Mouse (Mus musculus) heart, embryonic 15.5 days (tissue): ENCODE data around the gene Immp2l. TPM values are rescaled to one million over a fixed set of nuclear protein-coding genes. Genes with fewer than 3 reads are reported as not detected.

Experiments
- ATAC-seq: fragments of 200-750 bp; cut with Nextera tagmentation; replicated peaks from 2 replicates; pipeline ENCODE4 v1.8.0; 2017; ENCODE audit warnings: low read depth, moderate TSS enrichment; ENCODE audit not compliant: insufficient number of reproducible peaks, insufficient read depth, low FRiP score
- H3K27ac ChIP-seq: fragments of 300-500 bp; sonication (generic); 2 replicates; pipeline ENCODE4 v1.5.1; 2015; ENCODE audit warnings: mild to moderate bottlenecking, inconsistent platforms
- H3K27me3 ChIP-seq: fragments of 300-500 bp; sonication (generic); 2 replicates; pipeline ENCODE4 v1.6.1; 2015; ENCODE audit warnings: inconsistent platforms
- H3K36me3 ChIP-seq: fragments of 300-500 bp; sonication (generic); 2 replicates; pipeline ENCODE4 v1.6.1; 2015; ENCODE audit warnings: mild to moderate bottlenecking, inconsistent platforms
- H3K4me1 ChIP-seq: fragments of 300-500 bp; sonication (generic); replicated peaks from 2 replicates; pipeline ENCODE4 v1.6.1; 2015; ENCODE audit warnings: inconsistent platforms
- H3K4me2 ChIP-seq: fragments of 300-500 bp; sonication (generic); 2 replicates; pipeline ENCODE4 v1.6.1; 2015; ENCODE audit warnings: inconsistent platforms, mild to moderate bottlenecking, moderate library complexity
- H3K4me3 ChIP-seq: fragments of 300-500 bp; sonication (generic); 2 replicates; pipeline ENCODE4 v1.5.1; 2015; ENCODE audit warnings: mild to moderate bottlenecking, inconsistent platforms
- H3K9ac ChIP-seq: fragments of 300-500 bp; sonication (generic); 2 replicates; pipeline ENCODE4 v1.6.1; 2015; ENCODE audit warnings: mild to moderate bottlenecking, inconsistent platforms
- H3K9me3 ChIP-seq: fragments of 300-500 bp; sonication (generic); replicated peaks from 2 replicates; pipeline ENCODE4 v1.6.1; 2016; ENCODE audit warnings: inconsistent platforms
- WGBS: fragments of 180-500 bp; shearing (Covaris S2); methylation state at CpG from one replicate; pipeline ENCODE4 v1.1.7; 2015; ENCODE audit warnings: mixed read lengths; 5-methylcytosine and 5-hydroxymethylcytosine counted together
- polyA plus RNA-seq: library from polyadenylated mRNA; unstranded; fragments of >200 nt; fragmentation: Nextera tagmentation; extraction: Ambion mirVana; gene quantifications from 2 replicates; pipeline ENCODE4 v1.2.1, GENCODE M21; 2015

The Immp2l gene
- polyA plus RNA-seq, 1 experiment from 2014 or later, result 8.3 TPM

DNA sequence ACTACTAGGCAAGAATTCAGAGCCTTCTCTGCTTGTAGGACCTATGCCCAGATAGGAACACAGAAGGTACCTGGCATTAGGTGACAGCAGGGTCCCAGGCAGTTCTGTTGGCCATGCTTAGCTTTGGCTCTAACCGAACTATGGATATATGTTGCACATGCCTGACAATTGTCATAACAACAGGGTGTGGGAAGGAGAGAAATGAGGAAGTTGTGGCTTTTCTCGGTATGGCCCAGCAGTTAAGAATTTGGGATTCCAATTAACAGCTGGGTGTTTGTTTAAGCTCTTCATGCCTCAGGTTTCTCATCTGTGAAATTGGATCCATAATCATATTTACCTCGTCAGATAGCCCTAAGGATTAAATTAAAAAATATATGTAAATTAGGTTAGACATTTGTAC lies 854.6 kb downstream of the Immp2l start:
- 70% methylated on average over 3 of the region's 3 CpGs for WGBS
- no peak for ATAC-seq
- no peaks in the 10 kb centered on the region for H3K27me3 ChIP-seq
- H3K9me3 ChIP-seq, result no peaks in the 10 kb centered on the region
- H3K4me1 ChIP-seq, result 0 out of 2 replicates have a peak, but pooled peaks cover 2% of the 10 kb centered on the region
- no peak overlapping the region for H3K9ac ChIP-seq
- H3K4me2 ChIP-seq, result no peak overlapping the region
- no peak overlapping the region for H3K4me3 ChIP-seq
- no peak overlapping the region for H3K27ac ChIP-seq
- H3K36me3 ChIP-seq, result no peaks in the 10 kb centered on the region

GRCm38 (mm10) chr12:41878972-41879371 lies 855.1 kb downstream of the Immp2l start:
- WGBS, result 88% methylated on average over 1 of the region's 1 CpGs
- no peaks in the 10 kb centered on the region for H3K36me3 ChIP-seq
- H3K4me3 ChIP-seq, result no peak overlapping the region
- no peaks in the 10 kb centered on the region for H3K9me3 ChIP-seq
- 0 out of 2 replicates have a peak, but pooled peaks cover 2% of the 10 kb centered on the region for H3K4me1 ChIP-seq
- no peak overlapping the region for H3K27ac ChIP-seq
- ATAC-seq, result no peak
- H3K27me3 ChIP-seq, result no peaks in the 10 kb centered on the region
- H3K9ac ChIP-seq, result no peak overlapping the region
- H3K4me2 ChIP-seq, result no peak overlapping the region

DNA sequence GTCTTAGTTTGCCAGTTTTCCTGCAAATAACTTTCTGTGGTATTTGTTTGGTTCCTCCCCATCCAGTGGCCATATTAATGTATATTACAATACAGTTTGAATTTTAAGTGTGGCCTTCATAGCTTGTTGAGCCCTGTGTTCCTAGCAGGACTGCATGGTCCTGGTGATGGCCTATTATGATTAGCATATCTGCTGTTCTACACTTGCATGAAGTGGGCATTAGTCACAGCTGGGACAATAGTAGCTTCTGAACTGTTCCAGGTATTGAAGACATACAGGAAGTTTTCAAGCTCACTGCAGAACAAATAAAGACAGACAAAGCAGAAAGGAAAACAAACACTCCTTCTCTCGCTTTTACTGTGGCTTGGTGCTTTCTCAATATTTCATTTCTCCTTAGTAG lies 855.5 kb downstream of the Immp2l start:
- Histone ChIP-seq H3K4me3 (no peak overlapping the region), H3K27me3 (no peaks in the 10 kb centered on the region), H3K9me3 (no peaks in the 10 kb centered on the region), H3K4me1 (0 out of 2 replicates have a peak, but pooled peaks cover 2% of the 10 kb centered on the region), H3K27ac (no peak overlapping the region), H3K36me3 (no peaks in the 10 kb centered on the region), H3K9ac (no peak overlapping the region), H3K4me2 (no peak overlapping the region)
- ATAC-seq, result no peak
- 70% methylated on average over 1 of the region's 1 CpGs for WGBS

- 41% methylated on average over 3 of the region's 3 CpGs for WGBS
Observed at GRCm38 (mm10) chr12:41880833-41881232, 856.9 kb downstream of the Immp2l start.

DNA sequence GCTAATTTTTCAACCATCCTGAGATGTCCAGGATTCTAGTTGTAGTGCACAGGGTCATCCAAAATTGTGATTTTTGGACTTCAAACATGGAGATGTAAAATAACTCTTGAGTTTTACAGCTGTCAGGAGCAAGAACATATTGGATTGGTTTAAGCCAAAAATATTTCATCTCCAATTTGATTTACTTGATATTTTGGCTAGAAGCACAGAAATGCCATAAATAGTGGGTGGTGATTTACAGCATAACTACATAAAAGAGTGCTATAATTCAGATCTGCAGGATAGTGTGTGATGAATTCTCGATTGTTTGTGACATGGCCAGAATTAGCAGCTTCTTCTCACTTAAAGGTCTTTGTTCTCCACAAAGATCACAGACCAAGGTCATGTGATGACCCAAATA lies 884.1 kb downstream of the Immp2l start:
- H3K9me3 ChIP-seq, result no peaks in the 10 kb centered on the region
- ATAC-seq, result no peak
- no peaks in the 10 kb centered on the region for H3K36me3 ChIP-seq
- H3K4me3 ChIP-seq, result no peak overlapping the region
- H3K4me2 ChIP-seq, result no peak overlapping the region
- H3K27ac ChIP-seq, result no peak overlapping the region
- WGBS, result 69% methylated on average over 1 of the region's 1 CpGs
- no peaks in the 10 kb centered on the region for H3K4me1 ChIP-seq
- H3K9ac ChIP-seq, result no peak overlapping the region
- no peaks in the 10 kb centered on the region for H3K27me3 ChIP-seq

More at GRCm38 (mm10) chr12:41880833-41881232, 856.9 kb downstream of the Immp2l start:
- no peaks in the 10 kb centered on the region for H3K27me3 ChIP-seq
- no peak overlapping the region for H3K4me3 ChIP-seq
- no peak overlapping the region for H3K4me2 ChIP-seq
- 0 out of 2 replicates have a peak, but pooled peaks cover 2% of the 10 kb centered on the region for H3K4me1 ChIP-seq
- no peak overlapping the region for H3K27ac ChIP-seq
- no peak for ATAC-seq
- no peaks in the 10 kb centered on the region for H3K9me3 ChIP-seq
- no peak overlapping the region for H3K9ac ChIP-seq
- no peaks in the 10 kb centered on the region for H3K36me3 ChIP-seq

- Histone ChIP-seq H3K36me3 (no peaks in the 10 kb centered on the region), H3K4me2 (no peak overlapping the region), H3K9me3 (no peaks in the 10 kb centered on the region), H3K27ac (no peak overlapping the region), H3K27me3 (no peaks in the 10 kb centered on the region), H3K4me1 (no peaks in the 10 kb centered on the region), H3K4me3 (no peak overlapping the region), H3K9ac (no peak overlapping the region)
- WGBS, result 78% methylated on average over 3 of the region's 3 CpGs
- ATAC-seq, result no peak
Observed at GRCm38 (mm10) chr12:41911626-41912025, 887.7 kb downstream of the Immp2l start.

DNA sequence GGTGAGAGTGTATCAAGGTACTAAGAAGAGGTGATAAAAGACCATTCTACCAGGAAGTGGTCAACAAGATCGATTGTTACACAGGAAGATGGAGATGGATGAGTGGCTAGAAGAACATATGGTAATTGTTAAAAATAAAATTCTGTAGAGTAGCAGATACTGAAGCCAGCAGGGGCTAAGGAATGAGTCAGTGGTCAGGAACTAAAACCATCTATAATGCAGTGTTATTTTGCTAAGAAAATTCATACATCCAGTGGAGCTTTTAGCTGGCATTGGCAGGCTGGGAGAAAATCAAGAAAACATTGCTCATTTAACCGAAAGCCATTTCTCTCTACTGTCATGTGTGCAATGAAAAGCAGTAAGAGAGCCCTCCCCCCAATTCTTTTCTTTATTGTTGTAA lies 913.9 kb downstream of the Immp2l start:
- Histone ChIP-seq H3K36me3 (no peaks in the 10 kb centered on the region), H3K4me1 (no peaks in the 10 kb centered on the region), H3K9me3 (no peaks in the 10 kb centered on the region), H3K27me3 (no peaks in the 10 kb centered on the region), H3K9ac (no peak overlapping the region), H3K4me3 (no peak overlapping the region), H3K4me2 (no peak overlapping the region), H3K27ac (no peak overlapping the region)
- ATAC-seq, result no peak
- WGBS, result 79% methylated on average over 2 of the region's 2 CpGs

GRCm38 (mm10) chr12:41941853-41942252 lies 918.0 kb downstream of the Immp2l start:
- no peak overlapping the region for H3K4me2 ChIP-seq
- WGBS, result 80% methylated on average over 5 of the region's 5 CpGs
- no peaks in the 10 kb centered on the region for H3K36me3 ChIP-seq
- no peak overlapping the region for H3K27ac ChIP-seq
- no peaks in the 10 kb centered on the region for H3K27me3 ChIP-seq
- H3K4me1 ChIP-seq, result no peaks in the 10 kb centered on the region
- H3K9ac ChIP-seq, result no peak overlapping the region
- no peak overlapping the region for H3K4me3 ChIP-seq
- no peaks in the 10 kb centered on the region for H3K9me3 ChIP-seq
- ATAC-seq, result no peak

DNA sequence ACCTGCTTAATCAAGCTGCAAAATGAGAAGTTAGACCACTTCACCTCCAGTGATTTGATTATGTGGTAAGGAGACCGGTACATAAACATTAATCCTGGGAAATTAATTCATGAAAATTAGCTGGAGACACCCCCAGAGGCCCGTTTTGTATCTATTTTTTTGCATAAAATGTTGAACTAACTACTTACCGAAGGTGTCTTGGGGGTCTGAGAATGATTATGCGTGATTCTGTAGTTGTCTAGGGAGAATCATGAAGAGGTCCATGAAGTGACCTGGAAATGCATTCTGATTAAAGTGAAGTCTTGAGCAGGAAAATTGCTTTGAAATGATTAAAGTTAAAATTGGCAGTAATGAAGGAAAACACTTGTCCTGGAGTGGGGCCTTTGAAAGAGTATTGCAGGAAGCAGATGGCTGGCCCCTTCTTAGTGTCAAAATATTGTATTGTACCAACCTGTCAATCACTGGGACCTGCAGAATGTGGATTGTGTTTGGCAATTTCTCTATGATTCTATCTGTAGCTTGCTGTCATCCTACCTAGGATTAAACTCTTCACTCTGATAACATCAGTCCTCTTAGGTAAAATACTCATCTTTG lies 920.3 kb downstream of the Immp2l start:
- Histone ChIP-seq H3K9me3 (no peaks in the 10 kb centered on the region), H3K9ac (no peak overlapping the region), H3K36me3 (no peaks in the 10 kb centered on the region), H3K4me3 (no peak overlapping the region), H3K27ac (no peak overlapping the region), H3K4me2 (no peak overlapping the region), H3K27me3 (no peaks in the 10 kb centered on the region), H3K4me1 (no peaks in the 10 kb centered on the region)
- 73% methylated on average over 4 of the region's 4 CpGs for WGBS
- no peak for ATAC-seq

GRCm38 (mm10) chr12:41946536-41946935 lies 922.6 kb downstream of the Immp2l start:
- H3K27me3 ChIP-seq, result no peaks in the 10 kb centered on the region
- H3K9ac ChIP-seq, result no peak overlapping the region
- H3K36me3 ChIP-seq, result no peaks in the 10 kb centered on the region
- H3K9me3 ChIP-seq, result no peaks in the 10 kb centered on the region
- H3K4me3 ChIP-seq, result no peak overlapping the region
- H3K4me2 ChIP-seq, result no peak overlapping the region
- H3K27ac ChIP-seq, result no peak overlapping the region
- H3K4me1 ChIP-seq, result no peaks in the 10 kb centered on the region
- no peak for ATAC-seq

GRCm38 (mm10) chr12:41949409-41949808 lies 925.5 kb downstream of the Immp2l start:
- Histone ChIP-seq H3K9ac (no peak overlapping the region), H3K9me3 (no peaks in the 10 kb centered on the region), H3K36me3 (no peaks in the 10 kb centered on the region), H3K27me3 (no peaks in the 10 kb centered on the region), H3K4me3 (no peak overlapping the region), H3K4me1 (no peaks in the 10 kb centered on the region), H3K4me2 (no peak overlapping the region), H3K27ac (no peak overlapping the region)
- 78% methylated on average over 1 of the region's 1 CpGs for WGBS
- no peak for ATAC-seq

DNA sequence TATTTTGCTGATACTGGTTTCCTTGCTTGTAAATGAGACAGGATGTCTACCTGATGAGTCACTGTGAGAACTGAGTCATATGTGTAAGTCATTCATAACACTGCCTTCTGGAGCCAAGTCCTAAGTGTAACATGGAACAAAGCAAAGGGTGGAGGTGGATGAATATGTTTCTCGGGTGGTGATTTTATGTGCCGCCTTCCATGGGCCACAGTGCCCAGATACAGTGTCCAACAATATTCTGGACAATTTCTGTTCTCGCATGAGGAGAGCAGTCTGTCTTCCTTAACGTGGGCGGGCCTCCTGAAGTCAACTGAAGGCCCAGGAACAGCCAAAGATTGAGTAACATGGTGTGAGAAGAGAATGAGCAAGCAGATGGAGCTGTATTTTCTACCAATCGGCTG lies 926.0 kb downstream of the Immp2l start:
- 72% methylated on average over 6 of the region's 6 CpGs for WGBS
- H3K4me2 ChIP-seq, result no peak overlapping the region
- no peaks in the 10 kb centered on the region for H3K27me3 ChIP-seq

More for the DNA sequence above, 926.0 kb downstream of the Immp2l start:
- ATAC-seq, result no peak
- H3K9ac ChIP-seq, result no peak overlapping the region
- H3K36me3 ChIP-seq, result no peaks in the 10 kb centered on the region
- no peaks in the 10 kb centered on the region for H3K9me3 ChIP-seq
- no peak overlapping the region for H3K4me3 ChIP-seq
- no peak overlapping the region for H3K27ac ChIP-seq
- no peaks in the 10 kb centered on the region for H3K4me1 ChIP-seq
